Mouse (Mus musculus): ENCODE results near the gene Olfr281. TPM values are rescaled to one million over a fixed set of nuclear protein-coding genes. Genes with fewer than 3 reads are reported as not detected.
"Not testable (repeated sequence)": the region's sequence is repeated elsewhere in the genome, so short reads cannot be mapped to it uniquely, and the experiment has no call there.

Olfr281 gene
- 0.12 TPM in 1 of 2 replicates, not detected in the other for total RNA-seq (2017)

GRCm38 (mm10) chr15:98452288-98452687 lies at the start of gene Olfr281:
Gene Olfr281, plus strand, starts transcription at chr15:98452588.
- ATAC-seq (ENCODE audit: extremely low read depth, insufficient number of reproducible peaks, low FRiP score, poor library complexity, severe bottlenecking) = no peak

GRCm38 (mm10) chr15:98408406-98409060 lies 43.9 kb upstream of the Olfr281 start:
- no peak for ATAC-seq (ENCODE audit: extremely low read depth, insufficient number of reproducible peaks, low FRiP score, poor library complexity, severe bottlenecking)

- no peak for ATAC-seq (ENCODE audit: extremely low read depth, insufficient number of reproducible peaks, low FRiP score, poor library complexity, severe bottlenecking)
Measured at GRCm38 (mm10) chr15:98409635-98410034, 42.8 kb upstream of the Olfr281 start.

GRCm38 (mm10) chr15:98410249-98410648 lies 42.1 kb upstream of the Olfr281 start:
- no peak for ATAC-seq (ENCODE audit: extremely low read depth, insufficient number of reproducible peaks, low FRiP score, poor library complexity, severe bottlenecking)

GRCm38 (mm10) chr15:98415996-98416395 lies 36.4 kb upstream of the Olfr281 start:
- no peak for ATAC-seq (ENCODE audit: extremely low read depth, insufficient number of reproducible peaks, low FRiP score, poor library complexity, severe bottlenecking)

GRCm38 (mm10) chr15:98416802-98417201 lies 35.6 kb upstream of the Olfr281 start:
- ATAC-seq (ENCODE audit: extremely low read depth, insufficient number of reproducible peaks, low FRiP score, poor library complexity, severe bottlenecking) = not testable (repeated sequence)

- ATAC-seq (ENCODE audit: extremely low read depth, insufficient number of reproducible peaks, low FRiP score, poor library complexity, severe bottlenecking) = not testable (repeated sequence)
Measured at GRCm38 (mm10) chr15:98417285-98417684, 35.1 kb upstream of the Olfr281 start.

GRCm38 (mm10) chr15:98418096-98418495 lies 34.3 kb upstream of the Olfr281 start:
- ATAC-seq (ENCODE audit: extremely low read depth, insufficient number of reproducible peaks, low FRiP score, poor library complexity, severe bottlenecking) = no peak

- ATAC-seq (ENCODE audit: extremely low read depth, insufficient number of reproducible peaks, low FRiP score, poor library complexity, severe bottlenecking) = no peak
Measured at GRCm38 (mm10) chr15:98420897-98421296, 31.5 kb upstream of the Olfr281 start.

- no peak for ATAC-seq (ENCODE audit: extremely low read depth, insufficient number of reproducible peaks, low FRiP score, poor library complexity, severe bottlenecking)
Measured at GRCm38 (mm10) chr15:98424326-98424725, 28.1 kb upstream of the Olfr281 start.

- ATAC-seq (ENCODE audit: extremely low read depth, insufficient number of reproducible peaks, low FRiP score, poor library complexity, severe bottlenecking) = no peak
Measured at GRCm38 (mm10) chr15:98424753-98425152, 27.6 kb upstream of the Olfr281 start.

GRCm38 (mm10) chr15:98425188-98425587 lies 27.2 kb upstream of the Olfr281 start:
- no peak for ATAC-seq (ENCODE audit: extremely low read depth, insufficient number of reproducible peaks, low FRiP score, poor library complexity, severe bottlenecking)

- ATAC-seq (ENCODE audit: extremely low read depth, insufficient number of reproducible peaks, low FRiP score, poor library complexity, severe bottlenecking) = not testable (repeated sequence)
Measured at GRCm38 (mm10) chr15:98430925-98431324, 21.5 kb upstream of the Olfr281 start, which contains the start of gene Olfr282. Gene Olfr282, plus strand, starts transcription at chr15:98431225.

- no peak for ATAC-seq (ENCODE audit: extremely low read depth, insufficient number of reproducible peaks, low FRiP score, poor library complexity, severe bottlenecking)
Measured at GRCm38 (mm10) chr15:98444561-98444960, 7.8 kb upstream of the Olfr281 start.

- no peak for ATAC-seq (ENCODE audit: extremely low read depth, insufficient number of reproducible peaks, low FRiP score, poor library complexity, severe bottlenecking)
Measured at GRCm38 (mm10) chr15:98448521-98448920, 3.9 kb upstream of the Olfr281 start.

GRCm38 (mm10) chr15:98469596-98469995 lies 17.2 kb downstream of the Olfr281 start, which contains the start of gene OR5BS1P:
Gene OR5BS1P, plus strand, starts transcription at chr15:98469896.
- no peak for ATAC-seq (ENCODE audit: extremely low read depth, insufficient number of reproducible peaks, low FRiP score, poor library complexity, severe bottlenecking)

- ATAC-seq (ENCODE audit: extremely low read depth, insufficient number of reproducible peaks, low FRiP score, poor library complexity, severe bottlenecking) = no peak
Measured at GRCm38 (mm10) chr15:98471539-98471938, 19.2 kb downstream of the Olfr281 start.

- ATAC-seq (ENCODE audit: extremely low read depth, insufficient number of reproducible peaks, low FRiP score, poor library complexity, severe bottlenecking) = no peak
Measured at GRCm38 (mm10) chr15:98474958-98475357, 22.6 kb downstream of the Olfr281 start.

GRCm38 (mm10) chr15:98475382-98475781 lies 23.0 kb downstream of the Olfr281 start:
- ATAC-seq (ENCODE audit: extremely low read depth, insufficient number of reproducible peaks, low FRiP score, poor library complexity, severe bottlenecking) = peak; percentile 53

GRCm38 (mm10) chr15:98476281-98476680 lies 23.9 kb downstream of the Olfr281 start:
- no peak for ATAC-seq (ENCODE audit: extremely low read depth, insufficient number of reproducible peaks, low FRiP score, poor library complexity, severe bottlenecking)

Data from neutrophil, adult 5-6 weeks (primary cell).